Mouse (Mus musculus) CH12.LX (cell line): ENCODE measurements around the gene Tmc7.

Source experiments
- CHD1 ChIP-seq: IDR thresholded peaks from 2 replicates; pipeline ENCODE4 v1.6.1; 2012; ENCODE audit warnings: low read depth, low read length, improper control_type of control experiment, inconsistent platforms
- CTCF ChIP-seq, 2 experiments: IDR thresholded peaks in 1 of 2; conservative IDR thresholded peaks in 1 of 2; 2 replicates each; pipeline ENCODE4 v1.5.1; 2011 to 2012; ENCODE audit warnings: low read depth in 2 of 2, low read length in 2 of 2, improper control_type of control experiment in 1 of 2, inconsistent platforms in 1 of 2, mild to moderate bottlenecking in 1 of 2, moderate library complexity in 1 of 2
- MAFK ChIP-seq: IDR thresholded peaks from 2 replicates; pipeline ENCODE4 v1.6.1; 2011; ENCODE audit warnings: low read length, improper control_type of control experiment; ENCODE audit not compliant: insufficient replicate concordance
- MAX ChIP-seq: IDR thresholded peaks from 2 replicates; pipeline ENCODE4 v1.6.1; 2011; ENCODE audit warnings: low read length, improper control_type of control experiment
- POLR2AphosphoS2 ChIP-seq: IDR thresholded peaks from 2 replicates; pipeline ENCODE4 v1.6.1; 2011; ENCODE audit warnings: low read depth, low read length, improper control_type of control experiment
- TBP ChIP-seq: conservative IDR thresholded peaks from 2 replicates; pipeline ENCODE4 v1.6.1; 2011; ENCODE audit warnings: low read depth, low read length, improper control_type of control experiment

DNA sequence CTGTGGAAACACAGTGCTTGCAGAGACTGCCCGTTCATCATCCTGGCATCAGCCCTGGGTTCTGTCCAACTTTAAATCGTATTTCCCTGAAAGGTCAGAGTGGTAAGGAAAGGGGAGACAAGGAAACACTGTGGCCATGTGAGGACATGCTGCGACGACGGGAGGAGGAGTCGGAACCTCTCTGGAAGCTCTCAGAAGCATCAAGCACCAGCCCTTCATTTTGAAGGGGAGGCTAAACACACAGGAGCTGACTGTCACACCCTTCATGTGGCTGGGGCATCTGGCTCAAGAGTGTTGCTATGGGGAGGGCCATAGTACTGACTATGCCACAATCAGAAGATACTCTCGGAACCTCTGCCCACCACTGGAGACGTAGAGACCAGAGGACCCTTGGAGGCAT lies 64.9 kb downstream of the Tmc7 start:
- TF ChIP-seq POLR2AphosphoS2 (no peak), CHD1 (no peak), CTCF (conservative IDR thresholded peaks at IDR 0.05 in 1 of 2, IDR thresholded peaks at IDR 0.05 in 1 of 2; ENCODE audit: low read depth in 2 of 2, low read length in 2 of 2) (no peak), MAX (no peak), MAFK (no peak), TBP (no peak)
